Comparison of ENCODE assay signal across 14 mouse cellular contexts in genomic region chr7:62234037-62234436, GRCm38 (mm10).
DNase-seq lines count a peak whose midpoint lies in the region; TF ChIP-seq lines count a peak whose summit lies in the region.
"Had no signal": no experiment of that assay in that cellular context is flagged by ENCODE, and none has a peak within 500 bp of the region (broad histone marks: within the 10 kb centered on the region; RNA-seq: fewer than 3 reads in every experiment).

No protein-coding gene starts in this region.

- no peak overlapping the region for H3K27ac ChIP-seq in layer of hippocampus, adult 2 months
- H3K27ac ChIP-seq: forebrain, embryonic 12.5 days; lung, embryonic 15.5 days had no signal

- DNase-seq in embryo, embryonic 10 days (ENCODE audit: low spot score) = peak; percentile 4
- no peak for DNase-seq in embryo, embryonic 9.5 days (ENCODE audit: extremely low spot score)
- DNase-seq in layer of hippocampus, adult 2 months (ENCODE audit: low spot score in 2 of 2) = no peak
- DNase-seq in layer of hippocampus, postnatal 36 days = no peak
- peak; percentile 79 for DNase-seq in brain, embryonic 14.5 days (ENCODE audit: low read depth)
- peak; percentile 26 for DNase-seq in retina, embryonic 14.5 days (ENCODE audit: low spot score)
- DNase-seq in lung, postnatal 14 days = no peak
- DNase-seq in cerebellum, adult 11 months = no peak
- DNase-seq: cerebellum, postnatal 14 days; heart, postnatal 14 days; kidney, postnatal 10 days; left cerebral cortex, postnatal 4 days had no signal

- TF ChIP-seq POLR2A in brain, embryonic 14.5 days (IDR thresholded peaks at IDR 0.05; ENCODE audit: borderline replicate concordance, extremely low read depth, insufficient read depth, insufficient read length, poor library complexity, severe bottlenecking) = no peak

- peak; percentile 66 for TF ChIP-seq CTCF in layer of hippocampus, adult 2 months (conservative IDR thresholded peaks at IDR 0.05)
- peak; percentile 14; the same call in 1 of the 2 replicates for TF ChIP-seq CTCF in brain, embryonic 14.5 days (IDR thresholded peaks at IDR 0.05; ENCODE audit: borderline replicate concordance, extremely low read depth, insufficient read depth, insufficient read length)

- H3K4me3 ChIP-seq in layer of hippocampus, adult 2 months = no peak overlapping the region
- H3K4me3 ChIP-seq: forebrain, embryonic 12.5 days; lung, embryonic 15.5 days had no signal

Comparison
In these comparisons a context has a peak if more than half of its experiments do, and no peak if none do; other contexts are left out.
1. DNase-seq: peak in embryo, embryonic 10 days (single experiment), brain, embryonic 14.5 days (single experiment) and retina, embryonic 14.5 days (single experiment); none in embryo, embryonic 9.5 days (single experiment), layer of hippocampus, adult 2 months (0 of 2), layer of hippocampus, postnatal 36 days (0 of 2), lung, postnatal 14 days (single experiment) and cerebellum, adult 11 months (single experiment).